Mouse (Mus musculus) limb, embryonic 13.5 days (tissue): ENCODE data around the gene Cyp2c23. TPM values are rescaled to one million over a fixed set of nuclear protein-coding genes. Genes with fewer than 3 reads are reported as not detected.

Experiments
- ATAC-seq: fragments of 200-750 bp; cut with Nextera tagmentation; 2 replicates; pipeline ENCODE4 v1.8.0; 2017; ENCODE audit warnings: low read depth, moderate number of reproducible peaks, moderate TSS enrichment; ENCODE audit not compliant: low FRiP score
- H3K27ac ChIP-seq: fragments of 300-500 bp; sonication (generic); 2 replicates; pipeline ENCODE4 v1.5.1; 2015; ENCODE audit warnings: inconsistent platforms, mild to moderate bottlenecking, moderate library complexity
- H3K27me3 ChIP-seq: fragments of 300-500 bp; sonication (generic); 2 replicates; pipeline ENCODE4 v1.6.1; 2015; ENCODE audit warnings: mild to moderate bottlenecking, inconsistent platforms
- H3K36me3 ChIP-seq: fragments of 300-500 bp; sonication (generic); 2 replicates; pipeline ENCODE4 v1.6.1; 2015; ENCODE audit warnings: inconsistent platforms, mild to moderate bottlenecking, moderate library complexity
- H3K4me1 ChIP-seq: fragments of 300-500 bp; sonication (generic); 2 replicates; pipeline ENCODE4 v1.6.1; 2015; ENCODE audit warnings: inconsistent platforms
- H3K4me2 ChIP-seq: fragments of 300-500 bp; sonication (generic); replicated peaks from 2 replicates; pipeline ENCODE4 v1.6.1; 2015; ENCODE audit warnings: inconsistent platforms, mild to moderate bottlenecking, moderate library complexity
- H3K4me3 ChIP-seq: fragments of 300-500 bp; sonication (generic); 2 replicates; pipeline ENCODE4 v1.5.1; 2015; ENCODE audit warnings: moderate library complexity, mild to moderate bottlenecking, inconsistent platforms
- H3K9ac ChIP-seq: fragments of 300-500 bp; sonication (generic); 2 replicates; pipeline ENCODE4 v1.6.1; 2015; ENCODE audit warnings: mild to moderate bottlenecking, inconsistent platforms
- H3K9me3 ChIP-seq: fragments of 300-500 bp; sonication (generic); 2 replicates; pipeline ENCODE4 v1.6.1; 2016; ENCODE audit warnings: inconsistent platforms
- WGBS: fragments of 180-500 bp; shearing (Covaris S2); methylation state at CpG from one replicate; pipeline ENCODE4 v1.1.7; 2015; 5-methylcytosine and 5-hydroxymethylcytosine counted together
- polyA plus RNA-seq: library from polyadenylated mRNA; unstranded; fragments of >200 nt; fragmentation: Nextera tagmentation; extraction: Ambion mirVana; gene quantifications from 2 replicates; pipeline ENCODE4 v1.2.1, GENCODE M21; 2015

Gene Cyp2c23
- polyA plus RNA-seq, 1 experiment from 2014 or later, result 0.14 TPM

- Histone ChIP-seq H3K27me3 (peaks cover 17% of the 10 kb centered on the region; the same call in 1 of the 2 replicates), H3K9me3 (no peaks in the 10 kb centered on the region), H3K4me3 (peak within 1 kb of the TSS; percentile 16; the same call in 1 of the 2 replicates), H3K4me1 (peaks cover 8% of the 10 kb centered on the region), H3K36me3 (no peaks in the 10 kb centered on the region), H3K27ac (no peak within 1 kb of the TSS), H3K9ac (no peak within 1 kb of the TSS), H3K4me2 (peak within 1 kb of the TSS; percentile 46)
- 23% methylated on average over 30 of the region's 30 CpGs for WGBS
- no peak for ATAC-seq
These were observed 42.8 kb downstream of the Cyp2c23 start, which contains the start of gene Cpn1 for GRCm38 (mm10) chr19:43986069-43986794. Cpn1 (minus strand) TSS chr19:43986556.

DNA sequence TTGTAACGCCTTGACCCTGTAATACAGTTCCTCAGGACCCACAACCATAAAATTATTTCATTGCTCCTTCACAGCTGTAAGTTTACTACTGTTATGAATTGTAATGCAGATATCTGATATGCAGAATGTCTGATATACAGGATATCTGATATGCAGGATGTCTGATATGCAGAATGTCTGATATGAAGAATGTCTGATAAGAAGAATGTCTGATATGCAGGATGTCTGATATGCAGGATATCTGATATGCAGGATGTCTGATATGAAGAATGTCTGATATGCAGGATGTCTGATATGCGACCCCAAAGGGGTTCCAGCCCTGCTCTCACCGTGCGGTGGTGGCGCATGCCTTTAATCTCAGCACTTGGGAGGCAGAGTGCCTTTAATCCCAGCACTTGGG, 47.0 kb downstream of the Cyp2c23 start:
- H3K4me1 ChIP-seq, result peaks cover 8% of the 10 kb centered on the region
- no peaks in the 10 kb centered on the region for H3K9me3 ChIP-seq
- H3K27ac ChIP-seq, result no peak overlapping the region
- H3K36me3 ChIP-seq, result no peaks in the 10 kb centered on the region
- WGBS, result 84% methylated on average over 5 of the region's 5 CpGs
- H3K27me3 ChIP-seq, result peaks cover 17% of the 10 kb centered on the region; the same call in 1 of the 2 replicates
- no peak overlapping the region for H3K4me3 ChIP-seq
- no peak overlapping the region for H3K9ac ChIP-seq
- ATAC-seq, result no peak
- H3K4me2 ChIP-seq, result no peak overlapping the region

DNA sequence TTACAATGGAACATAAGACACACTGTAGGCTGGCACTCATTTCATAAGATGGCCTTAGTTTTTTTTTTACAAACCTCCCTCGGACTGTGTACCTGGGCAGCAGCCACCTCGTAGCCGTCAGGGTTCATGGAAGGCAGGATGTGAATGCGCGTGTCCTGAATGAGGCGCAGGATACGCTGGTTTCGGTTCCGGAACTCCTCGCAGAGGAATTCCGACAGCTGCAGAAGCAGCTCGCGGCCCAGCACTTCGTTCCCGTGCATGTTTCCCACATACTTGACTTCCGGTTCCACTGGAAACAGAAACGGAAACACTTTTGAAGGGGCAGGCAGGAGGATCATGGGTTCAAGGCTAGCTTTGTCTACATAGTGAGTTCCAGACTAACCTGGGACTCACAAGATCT, 48.3 kb downstream of the Cyp2c23 start:
- no peak overlapping the region for H3K9ac ChIP-seq

GRCm38 (mm10) chr19:43977799-43978198, 51.2 kb downstream of the Cyp2c23 start:
- H3K27me3 ChIP-seq, result no peaks in the 10 kb centered on the region
- no peak overlapping the region for H3K4me2 ChIP-seq
- H3K27ac ChIP-seq, result no peak overlapping the region
- no peak overlapping the region for H3K4me3 ChIP-seq
- H3K9ac ChIP-seq, result no peak overlapping the region
- H3K36me3 ChIP-seq, result no peaks in the 10 kb centered on the region
- ATAC-seq, result no peak
- no peaks in the 10 kb centered on the region for H3K4me1 ChIP-seq
- H3K9me3 ChIP-seq, result no peaks in the 10 kb centered on the region
- WGBS, result 78% methylated on average over 3 of the region's 3 CpGs

More for the DNA sequence above, 48.3 kb downstream of the Cyp2c23 start:
- no peaks in the 10 kb centered on the region for H3K9me3 ChIP-seq
- peaks cover under 1% of the 10 kb centered on the region; the same call in 1 of the 2 replicates for H3K4me1 ChIP-seq
- no peak for ATAC-seq
- WGBS, result 95% methylated on average over 17 of the region's 17 CpGs
- H3K27ac ChIP-seq, result no peak overlapping the region
- no peaks in the 10 kb centered on the region for H3K36me3 ChIP-seq
- H3K4me3 ChIP-seq, result no peak overlapping the region
- H3K4me2 ChIP-seq, result no peak overlapping the region
- peaks cover 8% of the 10 kb centered on the region; the same call in 1 of the 2 replicates for H3K27me3 ChIP-seq

DNA sequence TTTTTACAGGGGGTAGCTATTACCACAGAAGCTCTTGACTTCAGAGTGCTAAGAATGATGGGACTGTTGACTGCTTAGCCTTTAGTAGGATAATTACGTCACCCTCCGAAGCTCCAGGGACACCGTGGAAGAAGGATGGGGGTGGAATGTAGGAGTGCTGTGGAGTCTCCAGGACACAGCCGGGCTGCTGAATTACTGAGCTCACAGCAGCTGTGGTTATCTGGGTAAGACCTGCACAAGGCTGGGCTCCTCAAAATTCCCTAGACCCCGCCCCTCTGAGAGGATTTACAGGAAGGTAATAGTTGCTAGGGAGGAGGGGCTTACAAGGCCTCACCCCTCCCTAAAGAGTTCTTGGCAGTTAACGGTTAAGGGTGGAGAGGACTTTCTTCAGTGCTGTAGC, 52.3 kb downstream of the Cyp2c23 start:
- H3K27ac ChIP-seq, result no peak overlapping the region
- 48% methylated on average over 6 of the region's 6 CpGs for WGBS
- no peaks in the 10 kb centered on the region for H3K9me3 ChIP-seq
- no peak for ATAC-seq
- H3K4me1 ChIP-seq, result no peaks in the 10 kb centered on the region
- H3K9ac ChIP-seq, result no peak overlapping the region
- H3K4me2 ChIP-seq, result no peak overlapping the region
- no peaks in the 10 kb centered on the region for H3K36me3 ChIP-seq
- H3K4me3 ChIP-seq, result no peak overlapping the region
- H3K27me3 ChIP-seq, result no peaks in the 10 kb centered on the region

DNA sequence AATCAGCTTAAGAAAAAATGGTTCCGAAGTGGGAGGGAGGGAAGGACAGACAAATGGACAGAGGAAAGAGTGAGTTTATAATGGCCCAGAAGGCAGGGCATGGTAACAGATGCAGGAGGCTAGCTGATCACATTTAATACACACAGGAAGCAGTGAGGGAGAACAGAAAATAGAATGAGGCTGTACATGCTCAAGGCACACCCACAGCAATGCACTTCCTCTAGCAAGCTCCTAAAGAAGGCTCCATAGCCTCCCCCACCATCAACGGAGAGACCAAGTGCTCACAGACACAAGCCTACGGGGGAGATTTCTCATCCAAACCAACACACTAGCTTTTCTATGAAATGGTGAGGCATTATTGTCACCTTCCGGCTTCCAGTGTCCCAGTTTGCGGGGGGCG, 54.8 kb downstream of the Cyp2c23 start:
- ATAC-seq, result no peak
- Histone ChIP-seq H3K27me3 (no peaks in the 10 kb centered on the region), H3K36me3 (no peaks in the 10 kb centered on the region), H3K4me1 (no peaks in the 10 kb centered on the region), H3K4me2 (no peak overlapping the region), H3K27ac (no peak overlapping the region), H3K9me3 (no peaks in the 10 kb centered on the region), H3K4me3 (no peak overlapping the region), H3K9ac (no peak overlapping the region)
- 91% methylated on average over 6 of the region's 6 CpGs for WGBS

DNA sequence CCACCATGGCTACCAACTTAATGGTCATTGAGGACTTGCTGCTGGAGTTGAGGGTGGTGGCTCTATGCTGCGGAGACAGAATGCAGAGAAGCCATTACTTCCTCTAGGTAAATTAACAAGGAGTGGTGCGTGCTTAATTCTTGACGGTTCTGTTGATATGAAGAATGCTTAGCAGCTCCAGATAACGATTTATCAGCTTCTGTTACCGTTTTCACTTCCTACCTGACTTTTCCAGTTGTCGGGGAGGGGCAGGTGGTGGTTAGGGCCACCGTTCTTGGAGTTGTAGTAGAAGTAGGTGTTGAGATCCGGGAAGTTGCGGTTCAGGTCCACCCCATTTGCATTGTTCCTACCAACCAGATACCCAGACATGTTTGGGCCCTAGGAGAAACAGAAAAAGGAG, 55.3 kb downstream of the Cyp2c23 start:
- H3K9ac ChIP-seq, result no peak overlapping the region

DNA sequence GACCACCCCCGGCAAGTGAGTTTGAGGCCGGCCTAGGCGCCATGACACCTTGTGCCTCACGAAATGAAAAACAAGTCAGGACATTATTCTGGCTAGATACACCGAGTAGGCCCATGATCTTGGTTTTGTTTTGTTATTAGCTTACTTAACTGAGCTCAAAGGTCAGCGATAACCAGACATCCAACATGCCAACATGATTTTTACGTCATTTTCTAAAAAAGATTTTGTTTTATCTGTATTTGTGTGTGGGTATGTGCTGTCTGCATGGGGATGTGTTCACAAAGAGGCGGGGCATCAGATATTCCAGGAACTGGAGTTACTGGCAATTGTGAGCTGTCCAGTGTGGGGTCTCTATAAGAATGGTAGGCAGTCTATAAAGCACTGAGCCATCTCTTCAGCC, 56.9 kb downstream of the Cyp2c23 start:
- ATAC-seq, result no peak
- Histone ChIP-seq H3K27me3 (no peaks in the 10 kb centered on the region), H3K4me1 (no peaks in the 10 kb centered on the region), H3K9me3 (no peaks in the 10 kb centered on the region), H3K36me3 (no peaks in the 10 kb centered on the region), H3K9ac (no peak overlapping the region), H3K27ac (no peak overlapping the region), H3K4me3 (no peak overlapping the region), H3K4me2 (no peak overlapping the region)
- WGBS, result 95% methylated on average over 8 of the region's 8 CpGs

More for the DNA sequence above, 55.3 kb downstream of the Cyp2c23 start:
- no peak overlapping the region for H3K4me3 ChIP-seq
- H3K27me3 ChIP-seq, result no peaks in the 10 kb centered on the region
- H3K36me3 ChIP-seq, result no peaks in the 10 kb centered on the region
- no peaks in the 10 kb centered on the region for H3K4me1 ChIP-seq
- no peak for ATAC-seq
- no peak overlapping the region for H3K4me2 ChIP-seq
- no peaks in the 10 kb centered on the region for H3K9me3 ChIP-seq
- WGBS, result 90% methylated on average over 9 of the region's 9 CpGs
- H3K27ac ChIP-seq, result no peak overlapping the region

DNA sequence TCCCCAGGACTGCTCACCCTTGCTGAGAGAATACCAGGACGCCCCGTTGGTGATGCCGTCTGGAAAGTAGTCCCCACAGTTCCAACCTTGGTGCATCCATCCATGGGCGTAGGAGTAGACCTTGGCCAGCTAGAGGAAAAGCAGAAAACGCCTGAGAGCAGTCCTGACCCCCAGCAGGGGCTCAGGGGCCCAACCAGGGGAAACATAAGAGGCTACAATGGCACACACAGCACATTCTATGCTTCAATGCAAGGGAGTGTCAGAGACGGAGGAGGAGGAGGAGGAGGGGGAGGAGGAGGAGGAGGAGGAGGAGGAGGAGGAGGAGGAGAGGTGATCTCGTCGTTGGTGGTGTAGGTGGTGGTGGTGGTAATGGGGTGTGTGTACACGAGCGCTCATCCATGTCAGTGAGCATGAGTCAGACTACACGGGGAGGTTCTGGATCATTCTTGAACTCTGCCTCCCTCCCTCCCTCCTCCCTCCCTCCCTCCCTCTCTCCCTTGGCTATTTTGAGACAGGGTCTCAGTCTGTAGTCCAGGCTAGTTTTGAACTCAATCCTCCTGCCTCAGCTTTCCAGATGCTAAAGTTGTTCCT, 60.5 kb downstream of the Cyp2c23 start:
- Histone ChIP-seq H3K27ac (no peak overlapping the region), H3K9ac (no peak overlapping the region), H3K4me3 (no peak overlapping the region), H3K9me3 (no peaks in the 10 kb centered on the region), H3K36me3 (no peaks in the 10 kb centered on the region), H3K4me1 (no peaks in the 10 kb centered on the region), H3K27me3 (no peaks in the 10 kb centered on the region), H3K4me2 (no peak overlapping the region)
- WGBS, result 67% methylated on average over 8 of the region's 11 CpGs
- no peak for ATAC-seq

- no peak for ATAC-seq
- no peaks in the 10 kb centered on the region for H3K9me3 ChIP-seq
- H3K9ac ChIP-seq, result no peak overlapping the region
- H3K36me3 ChIP-seq, result no peaks in the 10 kb centered on the region
- H3K27me3 ChIP-seq, result no peaks in the 10 kb centered on the region
- no peaks in the 10 kb centered on the region for H3K4me1 ChIP-seq
- H3K27ac ChIP-seq, result no peak overlapping the region
- no peak overlapping the region for H3K4me3 ChIP-seq
- H3K4me2 ChIP-seq, result no peak overlapping the region
- WGBS, result 83% methylated on average over 2 of the region's 2 CpGs
These were observed 62.5 kb downstream of the Cyp2c23 start for GRCm38 (mm10) chr19:43966481-43966880.

- Histone ChIP-seq H3K9me3 (no peaks in the 10 kb centered on the region), H3K27me3 (no peaks in the 10 kb centered on the region), H3K27ac (no peak overlapping the region), H3K4me1 (no peaks in the 10 kb centered on the region), H3K4me3 (no peak overlapping the region), H3K36me3 (no peaks in the 10 kb centered on the region), H3K9ac (no peak overlapping the region), H3K4me2 (no peak overlapping the region)
- WGBS, result 66% methylated on average over 11 of the region's 11 CpGs
- no peak for ATAC-seq
These were observed 63.4 kb downstream of the Cyp2c23 start for GRCm38 (mm10) chr19:43965496-43966085.

GRCm38 (mm10) chr19:43962795-43963194, 66.2 kb downstream of the Cyp2c23 start:
- WGBS, result 68% methylated on average over 9 of the region's 9 CpGs
- Histone ChIP-seq H3K27me3 (no peaks in the 10 kb centered on the region), H3K4me1 (peaks cover 6% of the 10 kb centered on the region), H3K4me2 (no peak overlapping the region), H3K9me3 (no peaks in the 10 kb centered on the region), H3K9ac (no peak overlapping the region), H3K4me3 (no peak overlapping the region), H3K27ac (no peak overlapping the region), H3K36me3 (no peaks in the 10 kb centered on the region)
- ATAC-seq, result no peak
